Mouse (Mus musculus): ENCODE data around the gene Isca1.
A peak's percentile ranks its signal among the peaks of the same experiment; 100 is the strongest.
"Not testable (repeated sequence)": the region's sequence is repeated elsewhere in the genome, so short reads cannot be mapped to it uniquely, and the experiment has no call there.

Gene Isca1

GRCm38 (mm10) chr13:59769296-59770163 is at the start of gene Isca1:
TSS of gene Isca1 (minus strand) at chr13:59769810.
- DNase-seq (ENCODE audit: low read depth, low spot score), result peak; percentile 98
- Histone ChIP-seq H3K36me3 (ENCODE audit: control insufficient read depth, insufficient read depth, low read length, poor library complexity, severe bottlenecking) (no peaks in the 10 kb centered on the region), H3K27me3 (ENCODE audit: control insufficient read depth, insufficient read depth, low read length, poor library complexity, severe bottlenecking) (no peaks in the 10 kb centered on the region)

- Histone ChIP-seq H3K36me3 (ENCODE audit: control insufficient read depth, insufficient read depth, low read length, poor library complexity, severe bottlenecking) (peaks cover 6% of the 10 kb centered on the region), H3K27me3 (ENCODE audit: control insufficient read depth, insufficient read depth, low read length, poor library complexity, severe bottlenecking) (no peaks in the 10 kb centered on the region)
- DNase-seq (ENCODE audit: low read depth, low spot score), result no peak
Measured at GRCm38 (mm10) chr13:59817352-59817751, 47.7 kb upstream of the Isca1 start.

GRCm38 (mm10) chr13:59814109-59814591 is 44.5 kb upstream of the Isca1 start:
- DNase-seq (ENCODE audit: low read depth, low spot score), result no peak
- H3K27me3 ChIP-seq (ENCODE audit: control insufficient read depth, insufficient read depth, low read length, poor library complexity, severe bottlenecking), result no peaks in the 10 kb centered on the region

GRCm38 (mm10) chr13:59811581-59811980 is 42.0 kb upstream of the Isca1 start:
- Histone ChIP-seq H3K36me3 (ENCODE audit: control insufficient read depth, insufficient read depth, low read length, poor library complexity, severe bottlenecking) (peaks cover 30% of the 10 kb centered on the region), H3K27me3 (ENCODE audit: control insufficient read depth, insufficient read depth, low read length, poor library complexity, severe bottlenecking) (no peaks in the 10 kb centered on the region)
- no peak for DNase-seq (ENCODE audit: low read depth, low spot score)

More at GRCm38 (mm10) chr13:59814109-59814591, 44.5 kb upstream of the Isca1 start:
- peaks cover 16% of the 10 kb centered on the region for H3K36me3 ChIP-seq (ENCODE audit: control insufficient read depth, insufficient read depth, low read length, poor library complexity, severe bottlenecking)

GRCm38 (mm10) chr13:59801000-59801399 is 31.4 kb upstream of the Isca1 start:
- DNase-seq (ENCODE audit: low read depth, low spot score), result no peak
- H3K36me3 ChIP-seq (ENCODE audit: control insufficient read depth, insufficient read depth, low read length, poor library complexity, severe bottlenecking), result peaks cover 16% of the 10 kb centered on the region
- H3K27me3 ChIP-seq (ENCODE audit: control insufficient read depth, insufficient read depth, low read length, poor library complexity, severe bottlenecking), result no peaks in the 10 kb centered on the region

- no peak for DNase-seq (ENCODE audit: low read depth, low spot score)
- peaks cover 16% of the 10 kb centered on the region for H3K36me3 ChIP-seq (ENCODE audit: control insufficient read depth, insufficient read depth, low read length, poor library complexity, severe bottlenecking)
- H3K27me3 ChIP-seq (ENCODE audit: control insufficient read depth, insufficient read depth, low read length, poor library complexity, severe bottlenecking), result no peaks in the 10 kb centered on the region
Measured at GRCm38 (mm10) chr13:59800077-59800476, 30.5 kb upstream of the Isca1 start.

GRCm38 (mm10) chr13:59798306-59798705 is 28.7 kb upstream of the Isca1 start:
- no peaks in the 10 kb centered on the region for H3K27me3 ChIP-seq (ENCODE audit: control insufficient read depth, insufficient read depth, low read length, poor library complexity, severe bottlenecking)
- DNase-seq (ENCODE audit: low read depth, low spot score), result peak; percentile 15
- peaks cover 21% of the 10 kb centered on the region for H3K36me3 ChIP-seq (ENCODE audit: control insufficient read depth, insufficient read depth, low read length, poor library complexity, severe bottlenecking)

- Histone ChIP-seq H3K36me3 (ENCODE audit: control insufficient read depth, insufficient read depth, low read length, poor library complexity, severe bottlenecking) (peaks cover 22% of the 10 kb centered on the region), H3K27me3 (ENCODE audit: control insufficient read depth, insufficient read depth, low read length, poor library complexity, severe bottlenecking) (no peaks in the 10 kb centered on the region)
- DNase-seq (ENCODE audit: low read depth, low spot score), result no peak
Measured at GRCm38 (mm10) chr13:59796466-59796848, 26.8 kb upstream of the Isca1 start.

- peaks cover 24% of the 10 kb centered on the region for H3K36me3 ChIP-seq (ENCODE audit: control insufficient read depth, insufficient read depth, low read length, poor library complexity, severe bottlenecking)
- no peaks in the 10 kb centered on the region for H3K27me3 ChIP-seq (ENCODE audit: control insufficient read depth, insufficient read depth, low read length, poor library complexity, severe bottlenecking)
- no peak for DNase-seq (ENCODE audit: low read depth, low spot score)
Measured at GRCm38 (mm10) chr13:59795807-59796465, 26.3 kb upstream of the Isca1 start.

- H3K27me3 ChIP-seq (ENCODE audit: control insufficient read depth, insufficient read depth, low read length, poor library complexity, severe bottlenecking), result no peaks in the 10 kb centered on the region
- DNase-seq (ENCODE audit: low read depth, low spot score), result no peak
- peaks cover 24% of the 10 kb centered on the region for H3K36me3 ChIP-seq (ENCODE audit: control insufficient read depth, insufficient read depth, low read length, poor library complexity, severe bottlenecking)
Measured at GRCm38 (mm10) chr13:59794786-59795185, 25.2 kb upstream of the Isca1 start.

- Histone ChIP-seq H3K36me3 (ENCODE audit: control insufficient read depth, insufficient read depth, low read length, poor library complexity, severe bottlenecking) (peaks cover 18% of the 10 kb centered on the region), H3K27me3 (ENCODE audit: control insufficient read depth, insufficient read depth, low read length, poor library complexity, severe bottlenecking) (no peaks in the 10 kb centered on the region)
- DNase-seq (ENCODE audit: low read depth, low spot score), result no peak
Measured at GRCm38 (mm10) chr13:59782145-59782544, 12.5 kb upstream of the Isca1 start, which contains the start of gene Gm49354. TSS of gene Gm49354 (minus strand) at chr13:59782245.

GRCm38 (mm10) chr13:59779744-59780264 is 10.2 kb upstream of the Isca1 start:
- peak; percentile 38 for DNase-seq (ENCODE audit: low read depth, low spot score)
- not testable (repeated sequence) for H3K27me3 ChIP-seq (ENCODE audit: control insufficient read depth, insufficient read depth, low read length, poor library complexity, severe bottlenecking)
- peaks cover 20% of the 10 kb centered on the region for H3K36me3 ChIP-seq (ENCODE audit: control insufficient read depth, insufficient read depth, low read length, poor library complexity, severe bottlenecking)

- DNase-seq (ENCODE audit: low read depth, low spot score), result peak; percentile 34
- peaks cover 17% of the 10 kb centered on the region for H3K36me3 ChIP-seq (ENCODE audit: control insufficient read depth, insufficient read depth, low read length, poor library complexity, severe bottlenecking)
- H3K27me3 ChIP-seq (ENCODE audit: control insufficient read depth, insufficient read depth, low read length, poor library complexity, severe bottlenecking), result no peaks in the 10 kb centered on the region
Measured at GRCm38 (mm10) chr13:59779213-59779612, 9.6 kb upstream of the Isca1 start.

GRCm38 (mm10) chr13:59775168-59775567 is 5.6 kb upstream of the Isca1 start:
- DNase-seq (ENCODE audit: low read depth, low spot score), result no peak

GRCm38 (mm10) chr13:59771257-59771656 is 1.6 kb upstream of the Isca1 start:
- no peaks in the 10 kb centered on the region for H3K27me3 ChIP-seq (ENCODE audit: control insufficient read depth, insufficient read depth, low read length, poor library complexity, severe bottlenecking)
- H3K36me3 ChIP-seq (ENCODE audit: control insufficient read depth, insufficient read depth, low read length, poor library complexity, severe bottlenecking), result peaks cover 2% of the 10 kb centered on the region; the same call in 1 of the 2 replicates
- peak; percentile 25 for DNase-seq (ENCODE audit: low read depth, low spot score)

More at GRCm38 (mm10) chr13:59775168-59775567, 5.6 kb upstream of the Isca1 start:
- H3K36me3 ChIP-seq (ENCODE audit: control insufficient read depth, insufficient read depth, low read length, poor library complexity, severe bottlenecking), result peaks cover 7% of the 10 kb centered on the region
- H3K27me3 ChIP-seq (ENCODE audit: control insufficient read depth, insufficient read depth, low read length, poor library complexity, severe bottlenecking), result no peaks in the 10 kb centered on the region
